Mouse (Mus musculus) layer of hippocampus, adult 11-12 months (tissue): Measurements from ENCODE around the gene Camkmt.

Source experiments
- DNase-seq: peaks from one replicate; pipeline ENCODE4 v3.0.0; 2022; ENCODE audit warnings: low spot score

Gene Camkmt

GRCm38 (mm10) chr17:85495012-85495754, 404.8 kb downstream of the Camkmt start:
- no peak for DNase-seq

GRCm38 (mm10) chr17:85495871-85496270, 405.5 kb downstream of the Camkmt start:
- DNase-seq = no peak

GRCm38 (mm10) chr17:85504888-85505287, 414.5 kb downstream of the Camkmt start:
- DNase-seq = no peak

- no peak for DNase-seq
Observed at GRCm38 (mm10) chr17:85506206-85507088, 416.1 kb downstream of the Camkmt start.

- DNase-seq = no peak
Observed at GRCm38 (mm10) chr17:85507089-85507460, 416.7 kb downstream of the Camkmt start.
